Mouse (Mus musculus): ENCODE measurements at regions not wholly inside any gene's neighbourhood (a gene's known extent, or its start where the extent isn't known, plus 50 kb on each side); places are given as distances from the start of the nearest gene placed in this dataset.

GRCm38 (mm10) chr3:79996803-79997202 is 112.5 kb downstream of the Fam198b start:
- intact Hi-C loops (cut with DNase I) = no loop called here
- no peak for DNase-seq (ENCODE audit: extremely low spot score in 1 of 2, low spot score in 2 of 2)

GRCm38 (mm10) chr3:80002335-80002734 is 118.0 kb downstream of the Fam198b start:
- intact Hi-C loops (cut with DNase I) = no loop called here
- no peak for DNase-seq (ENCODE audit: extremely low spot score in 1 of 2, low spot score in 2 of 2)

- intact Hi-C loops (cut with DNase I) = no loop called here
Measured at GRCm38 (mm10) chr3:80003300-80004090, 119.2 kb downstream of the Fam198b start.

GRCm38 (mm10) chr3:80004556-80004955 is 120.2 kb downstream of the Fam198b start:
- intact Hi-C loops (cut with DNase I) = no loop called here
- peak in 1 of 2 experiments; percentile 26 for DNase-seq (ENCODE audit: extremely low spot score in 1 of 2, low spot score in 2 of 2)

More at GRCm38 (mm10) chr3:80003300-80004090, 119.2 kb downstream of the Fam198b start:
- DNase-seq (ENCODE audit: extremely low spot score in 1 of 2, low spot score in 2 of 2) = no peak

GRCm38 (mm10) chr3:80004966-80005365 is 120.6 kb downstream of the Fam198b start:
- intact Hi-C loops (cut with DNase I) = no loop called here

GRCm38 (mm10) chr3:80005371-80005770 is 121.0 kb downstream of the Fam198b start:
- no peak for DNase-seq (ENCODE audit: extremely low spot score in 1 of 2, low spot score in 2 of 2)
- intact Hi-C loops (cut with DNase I) = no loop called here

More at GRCm38 (mm10) chr3:80004966-80005365, 120.6 kb downstream of the Fam198b start:
- DNase-seq (ENCODE audit: extremely low spot score in 1 of 2, low spot score in 2 of 2) = no peak

GRCm38 (mm10) chr3:80006263-80006662 is 121.9 kb downstream of the Fam198b start:
- intact Hi-C loops (cut with DNase I) = no loop called here

GRCm38 (mm10) chr3:80007006-80007405 is 122.7 kb downstream of the Fam198b start:
- DNase-seq (ENCODE audit: extremely low spot score in 1 of 2, low spot score in 2 of 2) = no peak
- intact Hi-C loops (cut with DNase I) = no loop called here

More at GRCm38 (mm10) chr3:80006263-80006662, 121.9 kb downstream of the Fam198b start:
- no peak for DNase-seq (ENCODE audit: extremely low spot score in 1 of 2, low spot score in 2 of 2)

GRCm38 (mm10) chr3:80009275-80009674 is 124.9 kb downstream of the Fam198b start:
- intact Hi-C loops (cut with DNase I) = no loop called here
- DNase-seq (ENCODE audit: extremely low spot score in 1 of 2, low spot score in 2 of 2) = no peak

GRCm38 (mm10) chr3:80025795-80026194 is 141.5 kb downstream of the Fam198b start:
- DNase-seq (ENCODE audit: extremely low spot score in 1 of 2, low spot score in 2 of 2) = no peak
- intact Hi-C loops (cut with DNase I) = no loop called here

- DNase-seq (ENCODE audit: extremely low spot score in 1 of 2, low spot score in 2 of 2) = peak in 1 of 2 experiments; percentile 42
- intact Hi-C loops (cut with DNase I) = no loop called here
Measured at GRCm38 (mm10) chr3:80033071-80033470, 148.7 kb downstream of the Fam198b start.

GRCm38 (mm10) chr3:80038553-80039129 is 154.3 kb downstream of the Fam198b start:
- no peak for DNase-seq (ENCODE audit: extremely low spot score in 1 of 2, low spot score in 2 of 2)
- intact Hi-C loops (cut with DNase I) = no loop called here

GRCm38 (mm10) chr3:80042756-80043484 is 158.6 kb downstream of the Fam198b start:
- intact Hi-C loops (cut with DNase I) = no loop called here
- DNase-seq (ENCODE audit: extremely low spot score in 1 of 2, low spot score in 2 of 2) = peak in 1 of 2 experiments; percentile 67

- intact Hi-C loops (cut with DNase I) = loop anchor here (10.0 kb wide), 1 partner anchor 195 kb away; the partner anchor contains the start of gene Tmem144
- no peak for DNase-seq (ENCODE audit: extremely low spot score in 1 of 2, low spot score in 2 of 2)
Measured at GRCm38 (mm10) chr3:80049495-80050225, 165.3 kb downstream of the Fam198b start.

- intact Hi-C loops (cut with DNase I) = loop anchor here (10.0 kb wide), 1 partner anchor 196 kb away; the partner anchor contains the start of gene Tmem144
- DNase-seq (ENCODE audit: extremely low spot score in 1 of 2, low spot score in 2 of 2) = no peak
Measured at GRCm38 (mm10) chr3:80050920-80051319, 166.6 kb downstream of the Fam198b start.

GRCm38 (mm10) chr3:80051963-80052362 is 167.6 kb downstream of the Fam198b start:
- intact Hi-C loops (cut with DNase I) = loop anchor here (10.0 kb wide), 1 partner anchor 197 kb away; the partner anchor contains the start of gene Tmem144
- DNase-seq (ENCODE audit: extremely low spot score in 1 of 2, low spot score in 2 of 2) = no peak

GRCm38 (mm10) chr3:80052879-80053278 is 168.5 kb downstream of the Fam198b start:
- no peak for DNase-seq (ENCODE audit: extremely low spot score in 1 of 2, low spot score in 2 of 2)
- intact Hi-C loops (cut with DNase I) = loop anchor here (10.0 kb wide), 1 partner anchor 198 kb away; the partner anchor contains the start of gene Tmem144

- DNase-seq (ENCODE audit: extremely low spot score in 1 of 2, low spot score in 2 of 2) = no peak
- intact Hi-C loops (cut with DNase I) = loop anchor here (10.0 kb wide), 1 partner anchor 199 kb away; the partner anchor contains the start of gene Tmem144
Measured at GRCm38 (mm10) chr3:80053435-80053834, 169.1 kb downstream of the Fam198b start.

Data from left cerebral cortex, postnatal 10 days (tissue).